Mouse (Mus musculus) cerebellum, postnatal 10 days (tissue): ENCODE measurements at regions not wholly inside any gene's neighbourhood (a gene's known extent, or its start where the extent isn't known, plus 50 kb on each side); places are given as distances from the start of the nearest gene placed in this dataset.
"Not testable (repeated sequence)": the region's sequence is repeated elsewhere in the genome, so short reads cannot be mapped to it uniquely, and the experiment has no call there.

Experiments used
- DNase-seq, 2 experiments: peaks; one replicate each; pipeline ENCODE4 v3.0.0; 2021; ENCODE audit warnings: mixed read lengths in 2 of 2

GRCm38 (mm10) chr2:135525779-135526178 lies 133.0 kb upstream of the Plcb4 start:
- DNase-seq = no peak

DNA sequence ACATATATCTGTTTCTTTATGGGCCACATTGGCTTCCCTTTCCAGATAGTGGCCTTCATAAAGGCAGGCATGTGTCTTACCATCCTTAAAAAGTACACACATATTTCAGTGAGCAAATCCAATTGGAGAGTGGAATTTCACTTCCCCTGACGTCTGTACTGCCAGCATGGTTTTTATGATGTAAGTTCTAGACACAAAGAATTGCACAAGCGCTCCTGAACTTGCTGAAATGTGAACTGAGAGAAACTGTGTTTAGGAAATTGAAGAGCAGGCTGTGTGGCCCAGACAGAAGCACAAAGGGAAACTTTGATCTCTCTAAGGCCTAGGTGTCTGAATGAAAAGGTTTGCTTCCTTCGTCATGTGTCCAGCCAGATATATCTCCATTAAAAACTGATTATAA lies 129.2 kb upstream of the Plcb4 start:
- no peak for DNase-seq

- no peak for DNase-seq
These were observed 122.4 kb upstream of the Plcb4 start for GRCm38 (mm10) chr2:135536303-135536871.

DNA sequence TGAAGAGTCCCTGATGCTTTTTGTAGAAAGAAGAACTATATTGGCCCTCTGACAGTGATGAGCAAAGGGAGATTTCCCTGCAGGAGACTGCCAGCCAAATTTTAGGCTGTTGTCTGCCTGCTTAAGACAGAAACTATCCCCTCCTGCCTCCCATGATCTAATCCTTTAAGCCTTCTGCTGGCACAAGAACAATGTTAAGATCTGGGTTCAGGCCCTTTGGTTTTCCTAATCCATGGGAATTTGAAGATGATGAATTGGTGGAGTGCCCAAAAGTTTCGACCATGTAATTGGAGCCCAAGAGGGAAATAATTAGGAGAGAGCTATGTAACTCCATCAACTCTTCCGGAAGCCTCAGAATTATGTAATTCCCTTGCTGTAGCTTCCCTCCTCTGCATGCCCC lies 120.8 kb upstream of the Plcb4 start:
- peak in 1 of 2 experiments; percentile 8 for DNase-seq

DNA sequence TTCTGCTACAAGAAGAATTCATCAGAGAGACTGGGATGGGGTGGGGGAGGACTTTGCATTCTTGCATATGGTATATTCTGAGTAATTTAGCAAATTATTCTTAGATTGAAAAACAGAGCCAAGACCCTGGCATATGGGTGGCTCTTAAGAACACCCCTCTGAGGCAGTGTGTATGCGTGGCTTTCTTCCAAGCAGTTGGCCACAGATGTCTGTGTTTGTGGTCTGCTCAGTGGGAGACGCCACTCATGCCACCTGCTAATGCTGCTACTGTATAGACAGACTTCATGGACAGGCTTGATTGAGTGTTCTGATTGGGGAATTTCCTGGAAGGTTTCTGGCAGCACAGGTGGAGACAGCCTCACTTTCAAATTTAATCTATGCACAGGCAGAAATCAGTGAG lies 117.8 kb upstream of the Plcb4 start:
- DNase-seq = peak; percentile 83 to 91

GRCm38 (mm10) chr2:135541930-135542329 lies 116.9 kb upstream of the Plcb4 start:
- peak; percentile 20 to 23 for DNase-seq

- no peak for DNase-seq
These were observed 113.9 kb upstream of the Plcb4 start for GRCm38 (mm10) chr2:135544882-135545281.

DNA sequence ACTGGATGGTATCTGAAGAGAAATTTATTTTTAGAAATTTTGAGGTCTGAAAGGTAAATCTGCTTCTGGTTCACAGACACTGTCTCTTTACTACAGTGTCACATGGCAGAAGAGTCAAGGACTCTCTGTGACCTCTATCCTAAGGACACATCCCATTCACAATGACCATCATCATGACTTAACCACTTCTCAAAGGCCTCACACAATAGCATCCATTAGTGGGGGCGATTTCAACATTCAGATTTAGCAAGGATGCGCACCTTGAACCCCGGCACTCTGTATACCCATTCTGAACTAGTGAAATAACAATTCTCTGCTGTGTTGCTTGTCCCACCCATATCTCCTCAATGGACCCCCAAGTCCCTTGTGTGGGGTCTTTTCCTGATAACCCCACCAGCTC lies 110.8 kb upstream of the Plcb4 start:
- no peak for DNase-seq

- DNase-seq = no peak
These were observed 105.8 kb upstream of the Plcb4 start for GRCm38 (mm10) chr2:135553031-135553430.

DNA sequence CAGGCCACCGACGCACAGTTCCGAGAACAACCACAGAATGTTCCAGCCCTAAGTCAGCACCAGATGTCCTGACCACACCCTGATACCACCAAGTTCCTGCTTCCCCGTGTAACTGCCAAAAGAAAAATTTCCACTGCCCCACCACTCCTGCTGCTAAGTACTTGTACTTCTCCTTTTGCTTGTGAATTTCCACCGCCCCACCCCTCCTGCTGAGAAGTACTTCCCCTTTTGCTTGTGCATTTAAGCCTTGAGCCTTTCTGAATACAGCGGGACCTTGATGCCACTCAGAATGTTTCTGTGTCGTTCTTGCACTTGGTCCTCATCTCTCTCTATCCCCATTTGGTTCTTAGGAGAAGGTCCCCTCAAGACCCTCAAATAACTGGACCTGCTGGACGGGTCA lies 100.8 kb upstream of the Plcb4 start:
- DNase-seq = not testable (repeated sequence)

DNA sequence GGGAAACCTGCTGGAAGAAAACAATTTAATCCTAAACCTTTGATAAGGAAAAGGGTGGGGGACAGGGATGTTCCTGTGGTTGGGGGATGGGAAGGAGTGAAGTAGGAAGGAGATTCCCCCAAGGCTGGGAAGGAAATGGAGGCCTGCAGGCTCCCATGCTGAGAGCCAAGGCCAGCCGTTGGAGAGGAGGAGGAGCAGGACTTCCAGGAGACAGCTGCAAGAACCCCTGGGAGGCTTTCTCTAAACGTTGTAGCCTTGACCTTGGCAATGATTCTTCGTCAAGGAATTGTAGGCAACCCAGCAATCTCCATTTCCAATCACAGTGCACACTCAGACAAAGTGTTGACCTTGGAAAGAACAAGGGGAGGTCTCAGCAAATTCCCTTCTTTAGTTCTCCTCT lies 99.5 kb upstream of the Plcb4 start:
- no peak for DNase-seq

DNA sequence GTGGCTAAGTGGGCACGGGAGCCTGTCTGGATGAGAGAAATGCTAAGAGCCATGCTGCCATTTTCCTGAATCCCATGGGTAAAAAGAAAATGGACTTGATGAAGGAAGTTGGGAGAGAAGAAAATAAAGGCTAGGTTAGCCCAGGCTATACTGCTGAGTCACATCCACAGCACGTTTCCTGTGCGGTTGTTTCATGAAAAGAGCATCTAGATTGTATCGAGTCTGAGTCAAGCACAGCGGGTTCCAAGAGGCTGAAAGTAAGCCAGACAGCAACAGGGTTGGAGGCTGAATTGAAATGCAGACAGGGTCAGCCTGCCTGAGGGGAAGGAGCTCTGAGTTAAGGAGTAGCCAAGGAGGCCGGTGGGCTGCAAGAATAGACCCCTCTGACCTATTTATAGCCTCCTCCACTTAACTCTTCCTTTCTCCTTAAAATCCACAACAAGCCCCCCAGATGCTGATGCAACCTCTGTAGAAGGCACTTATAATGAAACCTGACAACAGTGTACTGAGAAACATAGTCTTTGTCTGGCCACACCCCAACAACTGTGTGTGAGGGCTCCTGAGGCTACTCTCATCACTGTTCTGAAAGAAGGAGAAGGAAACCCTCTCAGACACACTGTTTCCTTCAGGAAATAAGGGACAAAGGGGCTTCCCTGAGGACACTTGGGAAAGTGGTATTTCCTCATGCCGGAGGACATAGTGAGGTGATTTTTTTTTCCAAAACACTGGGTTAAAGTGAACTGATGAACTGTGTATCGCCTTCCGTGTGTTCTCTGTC lies 98.7 kb upstream of the Plcb4 start:
- DNase-seq = no peak

DNA sequence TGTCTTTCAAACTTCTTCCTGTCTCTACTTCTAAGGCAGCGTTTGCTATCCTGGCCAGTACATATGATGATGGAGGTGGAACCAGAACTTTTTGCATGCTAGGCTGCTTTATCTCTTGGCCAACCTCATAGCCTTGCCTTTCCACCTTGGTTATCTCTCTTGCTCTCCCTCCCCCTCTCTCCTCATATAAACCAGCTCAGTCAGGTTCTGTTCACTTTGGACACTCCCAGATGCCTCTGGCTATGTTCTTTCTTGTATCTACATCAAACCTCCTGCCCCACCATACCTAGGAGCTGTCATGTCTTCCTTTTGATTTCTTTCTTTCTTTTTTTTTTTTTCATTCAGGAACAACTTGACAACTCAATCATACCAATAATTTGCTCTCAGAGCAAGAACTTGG lies 98.0 kb upstream of the Plcb4 start:
- DNase-seq = no peak

GRCm38 (mm10) chr2:135561716-135562115 lies 97.1 kb upstream of the Plcb4 start:
- no peak for DNase-seq

DNA sequence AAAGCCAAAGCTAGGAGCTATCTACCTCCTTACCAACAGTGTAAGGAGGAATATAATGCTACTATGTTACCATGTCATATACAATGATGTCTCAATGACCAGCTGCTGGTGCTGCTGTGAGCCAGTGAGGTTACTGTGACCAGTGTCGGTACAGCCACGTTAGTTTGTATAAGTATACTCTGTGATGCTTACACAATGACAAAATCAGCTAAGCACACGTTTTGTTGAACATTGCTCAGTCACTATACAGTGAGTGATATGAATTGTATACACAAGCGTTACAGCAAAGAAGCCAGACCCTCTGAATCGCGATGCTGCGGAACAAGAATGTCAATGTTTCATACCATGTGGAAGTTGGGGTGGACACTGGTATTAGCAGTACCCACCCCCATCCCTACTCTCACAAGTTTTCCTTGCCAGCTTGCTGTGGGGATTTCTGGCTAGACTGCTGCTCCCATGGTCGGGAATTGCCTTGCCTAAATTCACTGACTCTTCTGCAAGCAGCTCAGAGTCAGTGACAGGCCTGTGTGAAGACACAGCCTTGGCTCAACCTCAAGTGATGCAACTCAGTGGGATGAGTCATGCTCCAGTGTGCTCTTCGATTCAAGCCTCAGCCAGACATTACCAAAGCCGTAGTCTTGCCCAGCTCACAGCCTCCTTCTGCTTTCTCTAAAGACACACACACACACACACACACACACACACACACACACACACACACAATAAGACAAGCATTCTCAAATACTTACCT lies 96.5 kb upstream of the Plcb4 start:
- DNase-seq = peak; percentile 43 to 50

DNA sequence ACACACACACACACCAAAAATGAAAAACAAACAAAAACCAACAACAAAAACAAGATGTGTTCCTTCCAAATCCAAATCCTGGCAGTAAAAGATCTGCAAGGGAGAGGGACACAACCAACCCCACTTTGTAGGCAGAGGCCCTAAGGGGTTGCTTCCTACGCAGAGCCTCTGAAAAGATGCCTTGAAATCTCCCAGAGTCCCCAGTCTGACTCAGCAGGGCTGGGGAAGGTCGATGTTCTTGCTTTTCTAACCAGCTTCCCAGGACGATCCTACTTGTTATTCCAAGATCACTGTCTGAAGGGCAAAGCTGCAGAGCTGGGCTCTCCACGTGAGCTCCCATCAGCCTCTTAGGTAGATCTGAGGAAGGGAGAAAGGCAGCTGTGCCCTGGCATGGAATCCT lies 94.6 kb upstream of the Plcb4 start:
- no peak for DNase-seq

DNA sequence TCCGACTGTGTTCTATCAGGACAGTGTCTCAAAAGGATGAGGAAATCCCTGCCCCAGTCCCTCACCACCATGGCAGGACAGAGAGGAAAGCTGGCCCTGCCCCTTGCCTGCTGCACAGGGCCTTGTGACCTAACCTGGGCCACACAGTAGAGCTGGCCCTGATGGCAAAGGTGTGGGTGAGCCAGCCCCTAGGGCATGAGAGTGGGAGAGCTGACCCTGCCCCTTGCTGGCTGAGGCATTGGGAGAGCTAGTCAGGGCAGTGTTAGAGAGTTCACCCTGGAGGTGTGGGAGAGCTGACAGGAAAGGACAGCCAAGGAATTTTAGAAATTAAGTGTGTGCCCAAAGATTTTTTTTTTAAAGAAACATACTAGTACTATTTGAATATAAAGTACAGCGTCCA lies 90.5 kb upstream of the Plcb4 start:
- no peak for DNase-seq

GRCm38 (mm10) chr2:135571599-135571998 lies 87.2 kb upstream of the Plcb4 start:
- DNase-seq = no peak

DNA sequence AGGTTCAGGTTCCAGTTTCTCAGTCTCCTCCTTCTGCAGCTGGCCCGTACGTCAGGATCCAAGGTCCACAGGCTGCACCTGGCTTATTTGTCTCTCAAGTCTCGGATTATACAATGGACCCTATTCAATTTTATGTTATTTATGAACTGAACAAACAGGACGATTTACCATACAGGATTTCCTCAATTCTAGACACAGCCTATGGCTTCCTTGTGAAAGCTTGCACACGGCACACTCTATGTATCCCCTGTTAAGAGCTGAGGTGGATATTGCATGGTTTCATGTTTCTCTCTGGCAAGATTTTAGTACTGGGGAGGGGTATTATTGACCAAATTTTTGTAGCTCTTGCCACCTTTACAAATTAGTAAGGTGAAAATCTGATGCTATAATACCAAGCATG lies 81.6 kb upstream of the Plcb4 start:
- DNase-seq = no peak

- peak; percentile 63 to 70 for DNase-seq
These were observed 80.7 kb upstream of the Plcb4 start for GRCm38 (mm10) chr2:135578135-135578534.

- DNase-seq = no peak
These were observed 79.3 kb upstream of the Plcb4 start for GRCm38 (mm10) chr2:135579514-135579913.

GRCm38 (mm10) chr2:135580051-135580450 lies 78.8 kb upstream of the Plcb4 start:
- no peak for DNase-seq

DNA sequence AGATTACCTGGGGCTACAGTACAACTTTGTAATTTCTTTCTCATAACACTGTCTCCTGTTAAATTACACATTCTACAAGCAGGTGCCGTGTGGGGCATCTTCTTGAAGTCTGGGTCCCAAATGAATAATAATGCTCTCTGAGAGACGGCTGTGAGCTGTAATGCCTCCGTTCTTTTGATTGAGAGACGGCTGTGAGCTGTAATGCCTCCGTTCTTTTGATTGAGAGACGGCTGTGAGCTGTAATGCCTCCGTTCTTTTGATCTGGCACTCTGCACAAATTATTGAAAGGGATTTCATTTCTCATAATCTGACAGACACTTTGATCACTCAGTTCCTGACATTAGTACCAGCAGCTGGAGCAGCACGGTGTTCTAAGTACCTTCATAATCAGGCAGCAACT lies 76.5 kb upstream of the Plcb4 start:
- DNase-seq = no peak

GRCm38 (mm10) chr2:135606306-135606705 lies 52.5 kb upstream of the Plcb4 start:
- DNase-seq = no peak
